Mouse (Mus musculus) heart, postnatal 0 days (tissue): Measurements from ENCODE around the gene Gkn1. TPM values are rescaled to one million over a fixed set of nuclear protein-coding genes. Genes with fewer than 3 reads are reported as not detected.
A peak's percentile ranks its signal among the peaks of the same experiment; 100 is the strongest.

Experiments used
- ATAC-seq: fragments of 200-750 bp; cut with Nextera tagmentation; 2 replicates; pipeline ENCODE4 v1.8.0; 2017; ENCODE audit warnings: low read depth, moderate number of reproducible peaks, moderate library complexity; ENCODE audit not compliant: insufficient read depth
- DNase-seq: peaks from one replicate; pipeline ENCODE4 v3.0.0-alpha.2; 2016; ENCODE audit warnings: low spot score
- H3K27ac ChIP-seq: fragments of 300-500 bp; sonication (generic); 2 replicates; pipeline ENCODE4 v1.5.1; 2014; ENCODE audit warnings: low read depth, mild to moderate bottlenecking
- H3K27me3 ChIP-seq: fragments of 300-500 bp; sonication (generic); 2 replicates; pipeline ENCODE4 v1.6.1; 2014; ENCODE audit warnings: low read length, mixed read lengths; ENCODE audit not compliant: control insufficient read depth, insufficient read depth
- H3K36me3 ChIP-seq: fragments of 300-500 bp; sonication (generic); replicated peaks from 2 replicates; pipeline ENCODE4 v1.6.1; 2014; ENCODE audit warnings: low read length, mixed read lengths; ENCODE audit not compliant: control insufficient read depth, insufficient read depth
- H3K4me1 ChIP-seq: fragments of 300-500 bp; sonication (generic); 2 replicates; pipeline ENCODE4 v1.6.1; 2014; ENCODE audit warnings: antibody characterized with exemption; ENCODE audit not compliant: control insufficient read depth, insufficient read depth
- H3K4me2 ChIP-seq: fragments of 300-500 bp; sonication (generic); 2 replicates; pipeline ENCODE4 v1.6.1; 2014; ENCODE audit warnings: low read depth, mild to moderate bottlenecking, low read length, moderate library complexity
- H3K4me3 ChIP-seq: fragments of 300-500 bp; sonication (generic); 2 replicates; pipeline ENCODE4 v1.5.1; 2014; ENCODE audit warnings: low read depth, low read length
- H3K9ac ChIP-seq: fragments of 300-500 bp; sonication (generic); replicated peaks from 2 replicates; pipeline ENCODE4 v1.6.1; 2014; ENCODE audit warnings: low read depth, low read length, mixed read lengths
- H3K9me3 ChIP-seq: fragments of 300-500 bp; sonication (generic); replicated peaks from 2 replicates; pipeline ENCODE4 v1.6.1; 2016; ENCODE audit warnings: low read length; ENCODE audit not compliant: control insufficient read depth
- CTCF ChIP-seq: IDR thresholded peaks from 2 replicates; pipeline ENCODE4 v1.5.1; 2016; ENCODE audit warnings: antibody characterized with exemption, control low read depth, low read depth
- EP300 ChIP-seq: IDR thresholded peaks from 2 replicates; pipeline ENCODE4 v1.6.1; 2016; ENCODE audit warnings: antibody characterized with exemption, low read depth
- WGBS: fragments of 180-500 bp; shearing (Covaris S2); extraction: QIAGEN DNeasy Blood & Tissue Kit; methylation state at CpG from one replicate; pipeline ENCODE4 v1.1.7; 2014; 5-methylcytosine and 5-hydroxymethylcytosine counted together
- polyA plus RNA-seq: library from polyadenylated mRNA; unstranded; fragments of >200 nt; fragmentation: Nextera tagmentation; extraction: Ambion mirVana; gene quantifications from 2 replicates; pipeline ENCODE4 v1.2.1, GENCODE M21; 2015
- total RNA-seq: library from RNA; depleted of rRNA; stranded (reverse); fragments of >200 nt; gene quantifications from 2 replicates; pipeline ENCODE4 v1.2.3, GENCODE M21; 2014; ENCODE audit warnings: low replicate concordance

Gkn1 gene
- total and polyA plus RNA-seq, 2 experiments from 2014 or later, result not detected

GRCm38 (mm10) chr6:87383926-87384691, 33.4 kb upstream of the Gkn1 start:
- DNase-seq, result peak; percentile 41
- no peak overlapping the region for H3K9ac ChIP-seq
- H3K27me3 ChIP-seq, result peaks cover 60% of the 10 kb centered on the region

GRCm38 (mm10) chr6:87373057-87373456, 22.3 kb upstream of the Gkn1 start, which contains the start of gene Gkn2:
Gene Gkn2 (plus strand): TSS chr6:87373357.
- Histone ChIP-seq H3K9me3 (no peaks in the 10 kb centered on the region), H3K27me3 (peaks cover 21% of the 10 kb centered on the region; the same call in 1 of the 2 replicates), H3K36me3 (no peaks in the 10 kb centered on the region), H3K27ac (no peak within 1 kb of the TSS), H3K4me1 (no peaks in the 10 kb centered on the region), H3K4me3 (no peak within 1 kb of the TSS), H3K4me2 (no peak within 1 kb of the TSS), H3K9ac (no peak within 1 kb of the TSS)
- no peak for DNase-seq
- TF ChIP-seq CTCF (no peak), EP300 (no peak)
- no peak for ATAC-seq
- 85% methylated on average over 9 of the region's 9 CpGs for WGBS

More at GRCm38 (mm10) chr6:87383926-87384691, 33.4 kb upstream of the Gkn1 start:
- TF ChIP-seq EP300 (no peak), CTCF (peak; percentile 46)
- Histone ChIP-seq H3K36me3 (no peaks in the 10 kb centered on the region), H3K4me2 (peak overlapping the region; percentile 49), H3K27ac (no peak overlapping the region), H3K4me1 (no peaks in the 10 kb centered on the region), H3K4me3 (peak overlapping the region; percentile 18), H3K9me3 (no peaks in the 10 kb centered on the region)
- ATAC-seq, result 0 out of 2 replicates have a peak, but pooled peaks have one; percentile 18
- WGBS, result 10% methylated on average over 24 of the region's 24 CpGs

GRCm38 (mm10) chr6:87369223-87369622, 18.5 kb upstream of the Gkn1 start:
- no peak for TF ChIP-seq CTCF
- no peak for TF ChIP-seq EP300
- no peak for ATAC-seq
- no peaks in the 10 kb centered on the region for H3K4me1 ChIP-seq
- no peak overlapping the region for H3K4me2 ChIP-seq
- H3K9ac ChIP-seq, result no peak overlapping the region
- no peak overlapping the region for H3K27ac ChIP-seq
- H3K36me3 ChIP-seq, result no peaks in the 10 kb centered on the region
- H3K27me3 ChIP-seq, result 0 out of 2 replicates have a peak, but pooled peaks cover 18% of the 10 kb centered on the region
- no peak for DNase-seq
- no peaks in the 10 kb centered on the region for H3K9me3 ChIP-seq
- 72% methylated on average over 5 of the region's 5 CpGs for WGBS
- no peak overlapping the region for H3K4me3 ChIP-seq

GRCm38 (mm10) chr6:87354441-87354840, 3.7 kb upstream of the Gkn1 start:
- H3K4me2 ChIP-seq, result no peak overlapping the region
- H3K9me3 ChIP-seq, result no peaks in the 10 kb centered on the region
- no peak overlapping the region for H3K9ac ChIP-seq
- H3K4me1 ChIP-seq, result no peaks in the 10 kb centered on the region
- ATAC-seq, result no peak
- no peak overlapping the region for H3K4me3 ChIP-seq
- DNase-seq, result no peak
- WGBS, result 65% methylated on average over 5 of the region's 5 CpGs
- H3K27ac ChIP-seq, result no peak overlapping the region
- no peak for TF ChIP-seq CTCF
- no peak for TF ChIP-seq EP300
- H3K36me3 ChIP-seq, result no peaks in the 10 kb centered on the region
- H3K27me3 ChIP-seq, result no peaks in the 10 kb centered on the region

- no peak overlapping the region for H3K27ac ChIP-seq
Measured at GRCm38 (mm10) chr6:87335935-87336295, 14.8 kb downstream of the Gkn1 start.

More at GRCm38 (mm10) chr6:87335935-87336295, 14.8 kb downstream of the Gkn1 start:
- peaks cover 23% of the 10 kb centered on the region; the same call in 1 of the 2 replicates for H3K27me3 ChIP-seq
- DNase-seq (no peak), ATAC-seq (no peak)
- peak overlapping the region; percentile 86 for H3K4me2 ChIP-seq
- H3K36me3 ChIP-seq, result no peaks in the 10 kb centered on the region
- H3K9me3 ChIP-seq, result no peaks in the 10 kb centered on the region
- H3K4me1 ChIP-seq, result no peaks in the 10 kb centered on the region
- H3K9ac ChIP-seq, result no peak overlapping the region
- no peak for TF ChIP-seq EP300
- no peak for TF ChIP-seq CTCF
- H3K4me3 ChIP-seq, result 0 out of 2 replicates have a peak overlapping the region, but pooled peaks have one; percentile 59
- 28% methylated on average over 6 of the region's 6 CpGs for WGBS
